Mouse (Mus musculus) lung, postnatal 0 days (tissue): ENCODE data around the gene Wdr25. TPM values are rescaled to one million over a fixed set of nuclear protein-coding genes. Genes with fewer than 3 reads are reported as not detected.
A peak's percentile ranks its signal among the peaks of the same experiment; 100 is the strongest.

Experiments
- ATAC-seq: fragments of 200-750 bp; cut with Nextera tagmentation; 2 replicates; pipeline ENCODE4 v1.8.0; 2017; ENCODE audit warnings: moderate library complexity
- DNase-seq: peaks from one replicate; pipeline ENCODE4 v3.0.0-alpha.2; 2016; ENCODE audit warnings: low spot score
- H3K27ac ChIP-seq: fragments of 300-500 bp; sonication (generic); 2 replicates; pipeline ENCODE4 v1.5.1; 2014; ENCODE audit warnings: antibody characterized with exemption, mild to moderate bottlenecking, low read length, mixed read lengths
- H3K27me3 ChIP-seq: fragments of 300-500 bp; sonication (generic); replicated peaks from 2 replicates; pipeline ENCODE4 v1.6.1; 2014; ENCODE audit warnings: low read length, mixed read lengths; ENCODE audit not compliant: insufficient read depth
- H3K36me3 ChIP-seq: fragments of 300-500 bp; sonication (generic); 2 replicates; pipeline ENCODE4 v1.6.1; 2014; ENCODE audit warnings: low read length, mixed read lengths; ENCODE audit not compliant: insufficient read depth
- H3K4me1 ChIP-seq: fragments of 300-500 bp; sonication (generic); 2 replicates; pipeline ENCODE4 v1.6.1; 2014; ENCODE audit warnings: antibody characterized with exemption, low read depth, low read length, mixed read lengths; ENCODE audit not compliant: insufficient read depth
- H3K4me2 ChIP-seq: fragments of 300-500 bp; sonication (generic); replicated peaks from 2 replicates; pipeline ENCODE4 v1.6.1; 2014; ENCODE audit warnings: low read depth, mild to moderate bottlenecking, low read length, moderate library complexity, mixed read lengths
- H3K4me3 ChIP-seq: fragments of 300-500 bp; sonication (generic); 2 replicates; pipeline ENCODE4 v1.5.1; 2014; ENCODE audit warnings: low read depth, low read length
- H3K9ac ChIP-seq: fragments of 300-500 bp; sonication (generic); replicated peaks from 2 replicates; pipeline ENCODE4 v1.6.1; 2014; ENCODE audit warnings: low read depth, mild to moderate bottlenecking
- H3K9me3 ChIP-seq: fragments of 300-500 bp; sonication (generic); 2 replicates; pipeline ENCODE4 v1.6.1; 2016; ENCODE audit warnings: low read length, mixed read lengths
- CTCF ChIP-seq: IDR thresholded peaks from 2 replicates; pipeline ENCODE4 v1.5.1; 2016; ENCODE audit warnings: antibody characterized with exemption, mild to moderate bottlenecking
- EP300 ChIP-seq: IDR thresholded peaks from 2 replicates; pipeline ENCODE4 v1.6.1; 2016; ENCODE audit warnings: antibody characterized with exemption, mild to moderate bottlenecking, control low read depth
- WGBS: fragments of 180-500 bp; shearing (Covaris S2); extraction: QIAGEN DNeasy Blood & Tissue Kit; methylation state at CpG from one replicate; pipeline ENCODE4 v1.1.7; 2014; 5-methylcytosine and 5-hydroxymethylcytosine counted together
- polyA plus RNA-seq: library from polyadenylated mRNA; unstranded; fragments of >200 nt; fragmentation: Nextera tagmentation; extraction: Ambion mirVana; gene quantifications from 2 replicates; pipeline ENCODE4 v1.2.1, GENCODE M21; 2015

The Wdr25 gene
- polyA plus RNA-seq, 1 experiment from 2014 or later: 4.8 TPM

DNA sequence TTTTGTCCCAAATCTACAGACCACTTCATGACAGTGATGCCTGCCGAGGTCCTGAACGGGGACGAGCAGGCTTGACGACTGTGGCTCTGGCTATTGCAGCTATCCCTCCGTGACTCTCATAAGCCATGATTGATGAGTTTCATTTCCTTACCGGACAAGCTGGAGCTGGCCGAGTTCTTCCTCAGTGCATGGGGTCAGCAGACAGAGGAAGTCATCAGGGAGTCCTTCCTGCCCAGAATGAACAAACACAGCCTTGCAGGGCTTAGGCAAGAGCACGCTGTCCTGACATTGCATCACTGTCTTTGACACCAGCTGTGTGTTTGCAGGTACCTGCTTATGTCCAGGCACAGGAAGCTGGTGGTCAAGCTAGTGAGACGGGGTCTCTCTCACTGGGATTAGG, 97.0 kb downstream of the Wdr25 start:
- DNase-seq: peak; percentile 56
- H3K4me2 ChIP-seq: no peak overlapping the region
- H3K9ac ChIP-seq: no peak overlapping the region
- no peak overlapping the region for H3K4me3 ChIP-seq
- H3K27ac ChIP-seq: no peak overlapping the region
- TF ChIP-seq EP300: no peak
- no peak for TF ChIP-seq CTCF
- peak; percentile 57 for ATAC-seq
- 21% methylated on average over 9 of the region's 9 CpGs for WGBS
- H3K9me3 ChIP-seq: no peaks in the 10 kb centered on the region
- H3K36me3 ChIP-seq: no peaks in the 10 kb centered on the region
- no peaks in the 10 kb centered on the region for H3K27me3 ChIP-seq
- no peaks in the 10 kb centered on the region for H3K4me1 ChIP-seq

DNA sequence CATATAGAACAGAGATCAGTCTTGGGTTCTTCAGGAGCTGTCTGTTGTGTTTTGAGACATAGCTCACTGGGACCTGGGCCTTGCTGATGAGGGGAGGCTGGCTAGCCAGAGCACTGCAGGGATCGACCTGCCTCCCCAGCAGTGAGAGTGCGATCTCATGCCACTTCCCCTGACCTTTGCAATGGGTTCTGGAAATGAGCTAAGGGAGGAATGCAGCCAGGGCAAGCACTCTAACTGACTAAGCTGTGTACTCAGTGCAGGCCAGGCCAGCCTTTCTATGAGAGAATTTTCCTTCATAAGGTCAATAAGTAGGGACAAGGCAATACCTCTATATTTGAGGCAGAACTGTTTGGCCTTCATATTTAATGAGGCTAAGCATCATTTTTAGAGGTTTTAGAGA, 99.6 kb downstream of the Wdr25 start:
- no peaks in the 10 kb centered on the region for H3K4me1 ChIP-seq
- 61% methylated on average over 2 of the region's 2 CpGs for WGBS
- ATAC-seq (no peak), DNase-seq (no peak)
- no peak overlapping the region for H3K27ac ChIP-seq
- H3K36me3 ChIP-seq: no peaks in the 10 kb centered on the region
- no peak overlapping the region for H3K4me2 ChIP-seq
- H3K27me3 ChIP-seq: no peaks in the 10 kb centered on the region
- no peak for TF ChIP-seq EP300
- TF ChIP-seq CTCF: no peak
- H3K4me3 ChIP-seq: no peak overlapping the region
- no peak overlapping the region for H3K9ac ChIP-seq
- no peaks in the 10 kb centered on the region for H3K9me3 ChIP-seq

DNA sequence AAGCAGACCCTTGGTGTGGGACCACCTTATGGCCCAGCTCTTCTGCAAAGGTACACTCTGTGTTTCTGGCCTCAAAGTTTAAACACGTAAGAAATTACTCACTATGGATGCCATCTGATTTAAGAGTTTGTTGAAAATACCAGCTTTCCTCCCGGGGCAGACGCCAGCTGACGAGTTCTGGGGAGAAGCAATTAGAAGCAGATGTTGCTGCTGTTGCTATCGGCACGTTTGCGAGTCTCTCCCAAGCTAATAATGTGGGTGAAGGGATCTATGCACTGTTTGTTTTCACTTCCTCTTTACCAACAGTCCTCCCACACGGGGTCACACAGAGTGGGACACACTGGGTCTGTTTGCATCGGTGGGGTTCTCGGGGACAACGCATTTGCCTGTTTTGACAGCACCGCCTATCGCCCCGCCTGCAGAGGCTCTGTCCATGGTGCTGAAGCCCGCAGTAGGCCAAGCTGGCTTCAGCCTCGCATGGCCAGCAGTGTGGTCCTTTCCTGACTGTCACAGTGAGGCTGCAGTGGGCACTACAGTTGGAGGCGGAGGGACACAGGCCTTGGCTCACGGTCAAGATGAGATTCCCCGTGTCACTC, 101.1 kb downstream of the Wdr25 start:
- no peak overlapping the region for H3K4me3 ChIP-seq
- no peaks in the 10 kb centered on the region for H3K4me1 ChIP-seq
- H3K27me3 ChIP-seq: no peaks in the 10 kb centered on the region
- peak overlapping the region; percentile 22; the same call in 1 of the 2 replicates for H3K4me2 ChIP-seq
- H3K36me3 ChIP-seq: no peaks in the 10 kb centered on the region
- H3K9me3 ChIP-seq: no peaks in the 10 kb centered on the region
- 4% methylated on average over 19 of the region's 19 CpGs for WGBS
- TF ChIP-seq CTCF: peak; percentile 40
- TF ChIP-seq EP300: no peak
- DNase-seq (peak; percentile 80), ATAC-seq (peak; percentile 65)
- H3K9ac ChIP-seq: no peak overlapping the region
- H3K27ac ChIP-seq: no peak overlapping the region

DNA sequence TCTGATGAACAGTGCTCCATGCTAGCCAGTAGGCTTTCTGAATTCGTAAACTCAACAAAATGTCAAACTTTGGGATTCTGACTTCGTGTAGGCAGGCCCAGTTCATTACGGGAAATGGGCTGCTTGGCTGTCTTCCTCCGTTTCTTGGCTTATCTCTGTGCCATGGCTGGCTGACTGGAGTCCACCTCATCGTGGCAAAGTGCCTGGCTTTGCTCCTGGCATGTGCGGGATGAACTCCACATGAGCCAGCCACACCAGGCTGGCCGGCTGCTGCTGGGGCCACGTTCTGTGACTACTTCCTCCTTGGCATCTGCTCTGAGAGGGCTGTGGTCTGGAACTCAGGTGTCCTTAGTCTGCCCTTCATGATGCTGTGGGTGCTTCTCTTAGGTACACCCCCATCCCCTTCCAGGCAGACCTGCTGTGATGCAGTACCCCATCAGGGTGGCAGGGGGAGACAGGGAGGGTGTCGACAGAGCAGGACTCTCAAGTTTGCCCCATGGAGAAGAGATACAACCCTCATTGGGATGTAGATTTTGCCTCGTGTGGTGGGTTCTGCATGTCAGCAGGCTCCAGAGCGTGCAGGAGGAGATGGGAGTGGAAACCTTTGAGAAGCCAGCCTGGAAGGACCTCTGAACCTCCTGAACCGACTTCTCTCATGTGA, 102.7 kb downstream of the Wdr25 start:
- Histone ChIP-seq H3K36me3 (no peaks in the 10 kb centered on the region), H3K9me3 (no peaks in the 10 kb centered on the region), H3K27me3 (no peaks in the 10 kb centered on the region), H3K4me1 (no peaks in the 10 kb centered on the region), H3K9ac (no peak overlapping the region), H3K4me3 (no peak overlapping the region), H3K4me2 (no peak overlapping the region), H3K27ac (no peak overlapping the region)
- TF ChIP-seq CTCF: no peak; the same call in 1 of the 2 replicates
- ATAC-seq: no peak
- no peak for DNase-seq
- WGBS: 79% methylated on average over 12 of the region's 12 CpGs

DNA sequence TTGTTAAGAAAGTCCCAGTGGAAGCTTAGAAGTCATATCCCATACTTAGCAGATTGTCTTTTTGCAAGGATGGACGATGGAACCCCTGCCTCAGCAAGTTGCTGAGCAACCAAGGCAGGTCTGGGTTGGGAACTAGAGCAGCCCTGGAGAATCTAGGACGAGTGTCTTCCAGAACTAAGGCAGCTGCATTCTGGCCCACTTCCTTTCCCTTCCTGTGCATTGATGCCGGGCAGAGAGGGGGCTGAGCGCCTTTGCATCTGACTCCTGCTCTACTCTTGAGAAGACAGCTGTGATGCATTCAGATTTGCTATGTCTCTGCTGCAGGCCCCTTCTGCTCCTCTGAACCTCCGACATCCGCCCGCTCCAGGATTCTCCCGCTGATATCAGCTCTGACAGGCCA, 103.8 kb downstream of the Wdr25 start:
- no peaks in the 10 kb centered on the region for H3K9me3 ChIP-seq
- H3K4me3 ChIP-seq: no peak overlapping the region
- ATAC-seq: no peak
- DNase-seq: no peak
- no peak overlapping the region for H3K27ac ChIP-seq
- H3K4me1 ChIP-seq: no peaks in the 10 kb centered on the region
- no peak overlapping the region for H3K9ac ChIP-seq
- no peak overlapping the region for H3K4me2 ChIP-seq
- WGBS: 79% methylated on average over 8 of the region's 8 CpGs
- no peaks in the 10 kb centered on the region for H3K27me3 ChIP-seq
- no peak for TF ChIP-seq CTCF
- no peak for TF ChIP-seq EP300
- no peaks in the 10 kb centered on the region for H3K36me3 ChIP-seq

DNA sequence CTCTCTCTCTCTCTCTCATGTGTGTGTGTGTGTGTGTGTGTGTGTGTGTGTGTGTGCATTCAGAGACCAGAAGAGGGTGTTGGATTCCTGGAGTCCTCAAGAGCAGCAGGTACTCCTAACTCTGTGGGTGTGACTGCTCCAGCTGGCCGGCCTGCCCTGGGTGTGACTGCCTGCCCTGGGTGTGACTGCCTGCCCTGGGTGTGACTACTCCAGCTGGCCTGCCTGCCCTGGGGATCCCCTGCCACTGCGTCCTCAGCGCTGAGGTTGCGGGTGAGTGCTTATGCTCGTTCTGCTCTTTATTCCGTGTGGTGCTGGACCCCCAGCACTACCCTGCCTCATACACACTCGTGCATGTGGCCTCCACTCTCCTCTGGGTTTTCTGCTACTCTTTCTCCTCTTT, 109.5 kb downstream of the Wdr25 start:
- WGBS: 55% methylated on average over 7 of the region's 7 CpGs
- TF ChIP-seq CTCF (no peak), EP300 (no peak)
- H3K27me3 ChIP-seq: no peaks in the 10 kb centered on the region
- H3K4me1 ChIP-seq: no peaks in the 10 kb centered on the region
- DNase-seq (no peak), ATAC-seq (no peak)
- H3K36me3 ChIP-seq: no peaks in the 10 kb centered on the region
- no peak overlapping the region for H3K4me2 ChIP-seq
- no peak overlapping the region for H3K27ac ChIP-seq
- H3K9me3 ChIP-seq: no peaks in the 10 kb centered on the region
- H3K9ac ChIP-seq: no peak overlapping the region
- H3K4me3 ChIP-seq: no peak overlapping the region
